In genomic region chrX:73053860-73054563, GRCm38 (mm10) we compare ENCODE assay signal across 8 mouse cellular contexts. TPM values are rescaled to one million over a fixed set of nuclear protein-coding genes. Genes with fewer than 3 reads are reported as not detected.
DNase-seq lines count a peak whose midpoint lies in the region; ATAC-seq and TF ChIP-seq lines count a peak whose summit lies in the region.

No protein-coding gene starts in this region.

- H3K9me3 ChIP-seq in E14TG2a.4 (ENCODE audit: low read length): peaks cover 12% of the 10 kb centered on the region
- H3K9me3 ChIP-seq in forebrain, embryonic 13.5 days (replicated peaks): no peaks in the 10 kb centered on the region
- no peaks in the 10 kb centered on the region for H3K9me3 ChIP-seq in heart, postnatal 0 days (replicated peaks; ENCODE audit: control insufficient read depth, low read length)
- H3K9me3 ChIP-seq in liver, embryonic 14.5 days (ENCODE audit: control insufficient read depth, low read length): no peaks in the 10 kb centered on the region
- H3K9me3 ChIP-seq in neural tube, embryonic 11.5 days (ENCODE audit: control insufficient read depth, low read length): no peaks in the 10 kb centered on the region
- no peaks in the 10 kb centered on the region for H3K9me3 ChIP-seq in stomach, embryonic 16.5 days (replicated peaks; ENCODE audit: control insufficient read depth, low read length)

- H3K4me3 ChIP-seq in E14TG2a.4 (replicated peaks; ENCODE audit: low read length): no peak overlapping the region
- H3K4me3 ChIP-seq in forebrain, embryonic 13.5 days: no peak overlapping the region
- no peak overlapping the region for H3K4me3 ChIP-seq in heart, postnatal 0 days (ENCODE audit: low read depth, low read length)
- no peak overlapping the region for H3K4me3 ChIP-seq in liver, embryonic 14.5 days (ENCODE audit: insufficient read depth in 1 of 2, low read depth in 2 of 2, low read length in 2 of 2)
- H3K4me3 ChIP-seq in neural tube, embryonic 11.5 days (ENCODE audit: low read depth, low read length): no peak overlapping the region
- peak overlapping the region; percentile 20 for H3K4me3 ChIP-seq in stomach, embryonic 16.5 days (replicated peaks; ENCODE audit: low read length)

- TF ChIP-seq CTCF in E14TG2a.4 (conservative IDR thresholded peaks at IDR 0.05; ENCODE audit: low read length): peak; percentile 44
- peak; percentile 91 for TF ChIP-seq CTCF in heart, postnatal 0 days (IDR thresholded peaks at IDR 0.05; ENCODE audit: low read depth)
- peak; percentile 92 for TF ChIP-seq CTCF in liver, embryonic 14.5 days (IDR thresholded peaks at IDR 0.05; ENCODE audit: low read depth)

- no peaks in the 10 kb centered on the region for H3K27me3 ChIP-seq in E14TG2a.4 (ENCODE audit: insufficient read depth, low read length)
- no peaks in the 10 kb centered on the region for H3K27me3 ChIP-seq in forebrain, embryonic 13.5 days
- H3K27me3 ChIP-seq in heart, postnatal 0 days (ENCODE audit: control insufficient read depth, insufficient read depth, low read length): no peaks in the 10 kb centered on the region
- H3K27me3 ChIP-seq in liver, embryonic 14.5 days (ENCODE audit: control insufficient read depth, insufficient read depth, low read length): no peaks in the 10 kb centered on the region
- H3K27me3 ChIP-seq in neural tube, embryonic 11.5 days (ENCODE audit: control insufficient read depth, insufficient read depth, low read length): no peaks in the 10 kb centered on the region
- H3K27me3 ChIP-seq in stomach, embryonic 16.5 days (ENCODE audit: control insufficient read depth, insufficient read depth, low read length): no peaks in the 10 kb centered on the region

- no peak overlapping the region for H3K9ac ChIP-seq in forebrain, embryonic 13.5 days
- H3K9ac ChIP-seq in heart, postnatal 0 days (replicated peaks; ENCODE audit: low read depth, low read length): no peak overlapping the region
- no peak overlapping the region for H3K9ac ChIP-seq in liver, embryonic 14.5 days (replicated peaks)
- H3K9ac ChIP-seq in neural tube, embryonic 11.5 days (ENCODE audit: low read length): no peak overlapping the region
- no peak overlapping the region; the same call in 1 of the 2 replicates for H3K9ac ChIP-seq in stomach, embryonic 16.5 days (ENCODE audit: low read length)

- no peak overlapping the region for H3K27ac ChIP-seq in forebrain, embryonic 13.5 days
- H3K27ac ChIP-seq in heart, postnatal 0 days (ENCODE audit: low read depth): no peak overlapping the region
- H3K27ac ChIP-seq in liver, embryonic 14.5 days: no peak overlapping the region
- no peak overlapping the region for H3K27ac ChIP-seq in neural tube, embryonic 11.5 days (ENCODE audit: low read depth, low read length)
- no peak overlapping the region for H3K27ac ChIP-seq in stomach, embryonic 16.5 days (ENCODE audit: low read length)

- peak; percentile 98 for ATAC-seq in forebrain, embryonic 13.5 days
- ATAC-seq in heart, postnatal 0 days (ENCODE audit: insufficient read depth, low read depth): peak; percentile 96
- ATAC-seq in liver, embryonic 14.5 days (ENCODE audit: insufficient read depth): peak; percentile 75
- peak; percentile 92 for ATAC-seq in neural tube, embryonic 11.5 days (ENCODE audit: insufficient read depth, low FRiP score, low TSS enrichment)
- ATAC-seq in stomach, embryonic 16.5 days (ENCODE audit: insufficient read depth, low FRiP score): peak; percentile 91

- no peaks in the 10 kb centered on the region for H3K36me3 ChIP-seq in E14TG2a.4 (ENCODE audit: insufficient read depth, low read length)
- H3K36me3 ChIP-seq in forebrain, embryonic 13.5 days (ENCODE audit: poor library complexity, severe bottlenecking): no peaks in the 10 kb centered on the region
- H3K36me3 ChIP-seq in heart, postnatal 0 days (replicated peaks; ENCODE audit: control insufficient read depth, insufficient read depth, low read length): no peaks in the 10 kb centered on the region
- no peaks in the 10 kb centered on the region for H3K36me3 ChIP-seq in liver, embryonic 14.5 days (replicated peaks; ENCODE audit: control insufficient read depth, insufficient read depth, low read depth)
- no peaks in the 10 kb centered on the region for H3K36me3 ChIP-seq in neural tube, embryonic 11.5 days (ENCODE audit: control insufficient read depth, insufficient read depth, low read length)
- no peaks in the 10 kb centered on the region for H3K36me3 ChIP-seq in stomach, embryonic 16.5 days (ENCODE audit: control insufficient read depth, insufficient read depth, low read length)

- H3K4me2 ChIP-seq in forebrain, embryonic 13.5 days: peak overlapping the region; percentile 28
- 0 out of 2 replicates have a peak overlapping the region, but pooled peaks have one; percentile 9 for H3K4me2 ChIP-seq in heart, postnatal 0 days (ENCODE audit: low read depth, low read length)
- peak overlapping the region; percentile 11; the same call in 1 of the 2 replicates for H3K4me2 ChIP-seq in liver, embryonic 14.5 days (ENCODE audit: low read depth)
- H3K4me2 ChIP-seq in neural tube, embryonic 11.5 days (ENCODE audit: low read depth): no peak overlapping the region
- H3K4me2 ChIP-seq in stomach, embryonic 16.5 days (ENCODE audit: low read depth, low read length): peak overlapping the region; percentile 40

- no peak for TF ChIP-seq EP300 in heart, postnatal 0 days (IDR thresholded peaks at IDR 0.05; ENCODE audit: low read depth)
- no peak for TF ChIP-seq EP300 in liver, embryonic 14.5 days (IDR thresholded peaks at IDR 0.05; ENCODE audit: low read depth)

- peak; percentile 71 for DNase-seq in c-Kit-positive CD71-positive TER-119-positive erythroid progenitor cells, embryonic 14.5 days (ENCODE audit: low spot score)
- peak; percentile 83 for DNase-seq in heart, postnatal 0 days (ENCODE audit: low spot score)
- DNase-seq in kidney, postnatal 36 days: peak; percentile 90 to 94
- peak; percentile 53 to 60 (median 58) for DNase-seq in liver, embryonic 14.5 days (ENCODE audit: low read depth in 3 of 3, low spot score in 3 of 3)
- peak; percentile 89 for DNase-seq in neural tube, embryonic 11.5 days (ENCODE audit: low spot score)

- no peaks in the 10 kb centered on the region for H3K4me1 ChIP-seq in E14TG2a.4 (replicated peaks; ENCODE audit: low read depth, low read length)
- no peaks in the 10 kb centered on the region for H3K4me1 ChIP-seq in forebrain, embryonic 13.5 days
- no peaks in the 10 kb centered on the region for H3K4me1 ChIP-seq in heart, postnatal 0 days (ENCODE audit: control insufficient read depth, insufficient read depth)
- no peaks in the 10 kb centered on the region for H3K4me1 ChIP-seq in liver, embryonic 14.5 days (replicated peaks; ENCODE audit: control insufficient read depth in 2 of 2, insufficient read depth in 2 of 2, low read length in 1 of 2)
- H3K4me1 ChIP-seq in neural tube, embryonic 11.5 days (ENCODE audit: control insufficient read depth, insufficient read depth, low read length): no peaks in the 10 kb centered on the region
- no peaks in the 10 kb centered on the region for H3K4me1 ChIP-seq in stomach, embryonic 16.5 days (ENCODE audit: control insufficient read depth, insufficient read depth, low read length)

- WGBS in forebrain, embryonic 13.5 days: 12% methylated on average over 14 of the region's 14 CpGs
- WGBS in heart, postnatal 0 days: 18% methylated on average over 14 of the region's 14 CpGs
- 18% methylated on average over 14 of the region's 14 CpGs for WGBS in liver, embryonic 14.5 days (ENCODE audit: insufficient replicate concordance)
- WGBS in neural tube, embryonic 11.5 days: 16% methylated on average over 14 of the region's 14 CpGs
- 17% methylated on average over 14 of the region's 14 CpGs for WGBS in stomach, embryonic 16.5 days

RNA-seq across cellular contexts. Expression of gene Pnma3, which starts 10.6 kb away (rescaled TPM):
- 1.7 and 1.9 TPM in 2 replicates for polyA plus RNA-seq in forebrain, embryonic 13.5 days (2015; fragmentation: Nextera tagmentation; extraction: Ambion mirVana)
- total RNA-seq in heart, postnatal 0 days (2014; rRNA removed; ENCODE audit: low replicate concordance): not detected in 2 replicates
- polyA plus RNA-seq in heart, postnatal 0 days (2015; fragmentation: Nextera tagmentation; extraction: Ambion mirVana): not detected in 2 replicates
- not detected in 2 replicates for polyA plus RNA-seq in liver, embryonic 14.5 days (2012; rRNA removed)
- polyA plus RNA-seq in liver, embryonic 14.5 days (2014; fragmentation: Nextera tagmentation; extraction: Ambion mirVana): not detected in 2 replicates
- polyA plus RNA-seq in neural tube, embryonic 11.5 days (2014; fragmentation: Nextera tagmentation; extraction: Ambion mirVana): 0.25 and 0.68 TPM in 2 replicates
- polyA plus RNA-seq in stomach, embryonic 16.5 days (2015; fragmentation: Nextera tagmentation; extraction: Ambion mirVana): 0.10 and 0.16 TPM in 2 replicates

RNA-seq across cellular contexts. Expression of gene Pnma5, which starts 17.1 kb away (rescaled TPM):
- polyA plus RNA-seq in forebrain, embryonic 13.5 days (2015; fragmentation: Nextera tagmentation; extraction: Ambion mirVana): not detected in 2 replicates
- total RNA-seq in heart, postnatal 0 days (2014; rRNA removed; ENCODE audit: low replicate concordance): not detected in 2 replicates
- not detected in 2 replicates for polyA plus RNA-seq in heart, postnatal 0 days (2015; fragmentation: Nextera tagmentation; extraction: Ambion mirVana)
- polyA plus RNA-seq in liver, embryonic 14.5 days (2012; rRNA removed): not detected in 2 replicates
- polyA plus RNA-seq in liver, embryonic 14.5 days (2014; fragmentation: Nextera tagmentation; extraction: Ambion mirVana): not detected in 2 replicates
- polyA plus RNA-seq in neural tube, embryonic 11.5 days (2014; fragmentation: Nextera tagmentation; extraction: Ambion mirVana): 0.20 TPM in 1 of 2 replicates, not detected in the other
- 0.10 and 0.17 TPM in 2 replicates for polyA plus RNA-seq in stomach, embryonic 16.5 days (2015; fragmentation: Nextera tagmentation; extraction: Ambion mirVana)

RNA-seq across cellular contexts. Expression of gene Xlr4a, which starts 28.3 kb away (rescaled TPM):
- 0.23 and 0.49 TPM in 2 replicates for polyA plus RNA-seq in forebrain, embryonic 13.5 days (2015; fragmentation: Nextera tagmentation; extraction: Ambion mirVana)
- 0.23 TPM in 1 of 2 replicates, not detected in the other for total RNA-seq in heart, postnatal 0 days (2014; rRNA removed; ENCODE audit: low replicate concordance)
- polyA plus RNA-seq in heart, postnatal 0 days (2015; fragmentation: Nextera tagmentation; extraction: Ambion mirVana): 2.2 TPM in 1 of 2 replicates, not detected in the other
- polyA plus RNA-seq in liver, embryonic 14.5 days (2012; rRNA removed): 0.23 and 1.0 TPM in 2 replicates
- 1.1 TPM in 2 replicates for polyA plus RNA-seq in liver, embryonic 14.5 days (2014; fragmentation: Nextera tagmentation; extraction: Ambion mirVana)
- polyA plus RNA-seq in neural tube, embryonic 11.5 days (2014; fragmentation: Nextera tagmentation; extraction: Ambion mirVana): 0.20 and 0.73 TPM in 2 replicates
- polyA plus RNA-seq in stomach, embryonic 16.5 days (2015; fragmentation: Nextera tagmentation; extraction: Ambion mirVana): 0.97 and 1.0 TPM in 2 replicates

RNA-seq across cellular contexts. Expression of gene Xlr3a, which starts 42.9 kb away (rescaled TPM):
- 2.9 and 3.4 TPM in 2 replicates for polyA plus RNA-seq in forebrain, embryonic 13.5 days (2015; fragmentation: Nextera tagmentation; extraction: Ambion mirVana)
- total RNA-seq in heart, postnatal 0 days (2014; rRNA removed; ENCODE audit: low replicate concordance): 9.2 TPM in 1 of 2 replicates, not detected in the other
- 0.34 and 2.3 TPM in 2 replicates for polyA plus RNA-seq in heart, postnatal 0 days (2015; fragmentation: Nextera tagmentation; extraction: Ambion mirVana)
- polyA plus RNA-seq in liver, embryonic 14.5 days (2012; rRNA removed): 1.5 and 1.8 TPM in 2 replicates
- 0.74 and 3.8 TPM in 2 replicates for polyA plus RNA-seq in liver, embryonic 14.5 days (2014; fragmentation: Nextera tagmentation; extraction: Ambion mirVana)
- polyA plus RNA-seq in neural tube, embryonic 11.5 days (2014; fragmentation: Nextera tagmentation; extraction: Ambion mirVana): 3.3 and 4.1 TPM in 2 replicates
- polyA plus RNA-seq in stomach, embryonic 16.5 days (2015; fragmentation: Nextera tagmentation; extraction: Ambion mirVana): 5.6 and 5.7 TPM in 2 replicates
